Mouse (Mus musculus) layer of hippocampus, adult 2 months (tissue): Measurements from ENCODE around the gene Dppa4. TPM values are rescaled to one million over a fixed set of nuclear protein-coding genes. Genes with fewer than 3 reads are reported as not detected.
"Not testable (repeated sequence)": the region's sequence is repeated elsewhere in the genome, so short reads cannot be mapped to it uniquely, and the experiment has no call there.

Experiments used
- DNase-seq, 2 experiments: peaks; one replicate each; pipeline ENCODE4 v3.0.0; 2022; ENCODE audit warnings: low spot score in 2 of 2
- H3K27ac ChIP-seq: fragments of 200-600 bp; 2 replicates; pipeline ENCODE4 v1.8.1; 2022
- H3K4me3 ChIP-seq: fragments of 200-600 bp; 2 replicates; pipeline ENCODE4 v1.8.1; 2022; ENCODE audit warnings: mild to moderate bottlenecking
- CTCF ChIP-seq: fragments of 200-600 bp; conservative IDR thresholded peaks from 2 replicates; pipeline ENCODE4 v1.8.1; 2022; ENCODE audit warnings: antibody characterized with exemption, mild to moderate bottlenecking, moderate library complexity
- total RNA-seq, 2 experiments: library from RNA; stranded (reverse); gene quantifications; 2 replicates each; pipeline ENCODE4 v1.2.3; 2021

Dppa4 gene
- total RNA-seq, 2 experiments from 2014 or later: not detected

DNA sequence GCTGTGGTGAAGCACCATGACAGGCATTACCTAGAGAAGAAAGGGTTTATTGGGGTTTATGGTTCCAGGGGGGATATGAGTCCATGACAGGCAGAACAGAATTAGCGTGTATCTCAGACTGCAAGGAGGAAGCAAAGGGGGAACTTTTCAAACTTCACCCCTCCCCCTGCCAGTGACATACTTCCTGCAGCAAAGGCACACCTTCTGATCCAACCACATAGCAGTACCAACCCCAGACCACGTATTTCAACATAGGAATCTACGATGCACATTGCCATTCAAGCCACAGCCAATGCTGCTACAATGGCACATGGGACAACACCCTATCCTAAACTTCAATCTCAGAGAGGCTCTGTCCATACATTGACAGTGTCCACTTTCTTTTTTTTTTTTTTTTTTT is 16.4 kb downstream of the Dppa4 start:
- no peak overlapping the region for H3K27ac ChIP-seq
- DNase-seq: no peak
- TF ChIP-seq CTCF: no peak
- H3K4me3 ChIP-seq: no peak overlapping the region

DNA sequence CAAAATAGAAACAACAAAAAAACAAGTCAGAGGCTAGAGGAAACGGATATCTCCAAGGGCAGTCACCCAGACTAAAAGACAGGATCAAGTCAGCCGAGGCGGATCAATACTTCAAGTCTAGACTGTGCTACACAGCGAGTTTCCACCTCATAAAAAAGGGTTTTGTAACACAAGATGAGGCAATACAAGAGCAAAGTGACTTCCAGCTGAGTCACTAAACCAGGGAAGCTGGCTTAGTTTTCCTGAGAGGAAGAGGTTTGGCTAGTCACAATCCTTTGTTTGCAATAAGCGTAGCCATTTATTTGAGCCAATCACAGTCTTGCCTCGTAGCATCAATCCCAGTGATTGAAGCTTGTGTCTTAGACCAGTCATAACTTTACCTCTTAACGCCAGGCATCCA is 20.0 kb downstream of the Dppa4 start, which contains the start of gene Dppa2:
TSS of gene Dppa2 (plus strand) at position 400 of the 400 bp plus-strand sequence.
- no peak for TF ChIP-seq CTCF

DNA sequence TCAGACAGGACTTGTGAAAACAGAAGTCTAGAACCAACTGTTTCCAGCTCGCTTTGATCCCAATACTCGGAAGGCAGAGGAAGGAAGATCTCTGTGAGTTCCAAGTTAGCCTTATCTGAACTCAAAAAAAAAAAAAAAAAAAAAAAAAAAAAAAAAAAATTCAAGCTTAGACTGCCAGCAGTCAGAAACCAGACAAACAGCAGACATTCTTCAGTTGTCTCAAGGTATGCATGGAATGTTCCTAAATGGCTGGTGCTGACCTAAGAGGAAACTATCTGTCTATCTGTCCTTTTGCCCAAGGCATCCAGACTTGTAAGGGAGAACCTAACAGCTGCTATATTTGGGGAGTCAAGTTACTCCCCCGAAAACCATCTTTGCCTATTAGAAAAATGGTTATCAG is 20.4 kb downstream of the Dppa4 start:
- no peak for TF ChIP-seq CTCF
- Histone ChIP-seq H3K4me3 (no peak overlapping the region), H3K27ac (no peak overlapping the region)
- DNase-seq: no peak

More for the DNA sequence above, 20.0 kb downstream of the Dppa4 start, which contains the start of gene Dppa2:
- H3K27ac ChIP-seq: no peak within 1 kb of the TSS
- DNase-seq: no peak
- no peak within 1 kb of the TSS for H3K4me3 ChIP-seq

DNA sequence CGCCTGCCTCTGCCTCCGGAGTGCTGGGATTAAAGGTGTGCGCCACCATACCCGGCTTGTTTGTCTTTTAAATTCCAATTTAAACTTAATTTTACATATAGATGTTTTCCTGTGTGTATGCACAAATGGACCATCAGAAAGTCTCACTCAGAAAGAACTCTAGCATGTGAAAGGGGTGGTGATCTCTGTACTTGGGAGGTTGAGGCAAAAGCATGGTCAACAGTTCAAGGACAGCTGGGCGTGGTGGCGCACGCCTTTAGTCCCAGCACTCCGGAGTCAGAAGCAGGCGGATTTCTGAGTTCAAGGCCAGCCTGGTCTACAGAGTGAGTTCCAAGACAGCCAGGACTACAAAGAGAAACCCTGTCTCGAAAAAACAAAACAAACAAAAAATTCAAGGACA is 25.4 kb downstream of the Dppa4 start:
- DNase-seq, H3K27ac ChIP-seq, H3K4me3 ChIP-seq: not testable (repeated sequence)

DNA sequence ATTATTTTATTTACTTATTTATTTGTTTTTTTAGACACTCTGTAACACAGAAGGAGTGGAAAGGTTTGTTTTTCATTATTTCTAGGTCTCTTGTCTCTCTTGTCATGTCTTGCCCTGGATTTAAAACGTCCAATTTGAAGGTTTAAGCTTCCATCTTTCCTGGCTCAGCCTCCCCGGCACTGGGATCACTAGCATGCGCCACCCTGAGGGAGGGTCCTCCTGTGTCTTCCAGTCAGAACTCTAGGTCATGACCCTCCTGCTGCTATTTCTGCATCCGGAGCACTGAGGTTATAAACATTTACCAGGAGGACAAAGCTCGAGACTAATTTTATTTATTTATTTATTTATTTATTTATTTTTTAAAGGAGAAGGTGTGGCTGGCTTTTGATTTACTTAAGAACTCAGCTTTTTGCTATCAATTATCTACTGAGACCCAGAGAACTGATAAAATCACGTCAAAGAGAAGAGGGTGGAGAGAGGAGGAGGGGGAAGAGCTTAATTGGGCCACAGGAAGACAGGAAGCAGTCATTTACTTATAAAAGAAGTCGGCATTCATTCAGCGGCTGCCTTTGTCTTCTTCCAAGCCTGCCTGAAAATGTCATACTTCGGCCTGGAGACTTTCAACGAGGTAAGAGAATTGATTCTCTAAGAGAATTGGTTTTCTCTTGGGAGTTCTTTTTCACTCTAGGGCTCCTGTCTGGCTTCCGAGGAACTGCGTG is 26.5 kb downstream of the Dppa4 start:
- Histone ChIP-seq H3K4me3 (no peak overlapping the region), H3K27ac (no peak overlapping the region)
- DNase-seq: no peak
- no peak for TF ChIP-seq CTCF

DNA sequence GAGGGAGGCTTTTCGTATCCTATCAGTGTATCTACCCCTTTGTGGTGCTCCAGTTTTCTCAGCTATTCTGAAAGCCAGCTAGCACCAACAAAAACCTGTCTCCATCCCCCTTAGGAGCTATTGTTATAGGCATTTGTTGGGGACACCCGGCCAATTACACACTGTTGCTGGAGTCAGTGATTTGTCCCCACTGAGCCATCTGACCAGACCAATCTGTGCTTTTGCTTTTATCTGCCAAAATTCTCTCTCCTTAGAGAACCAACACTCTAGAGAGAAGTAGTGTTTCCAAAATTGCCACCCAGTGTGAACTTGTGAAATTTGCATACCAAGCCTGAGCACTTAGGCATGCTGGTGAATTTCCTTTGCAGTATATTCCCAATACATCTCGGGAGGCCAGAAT is 31.8 kb downstream of the Dppa4 start:
- Histone ChIP-seq H3K27ac (no peak overlapping the region), H3K4me3 (no peak overlapping the region)
- no peak for DNase-seq
- no peak for TF ChIP-seq CTCF

DNA sequence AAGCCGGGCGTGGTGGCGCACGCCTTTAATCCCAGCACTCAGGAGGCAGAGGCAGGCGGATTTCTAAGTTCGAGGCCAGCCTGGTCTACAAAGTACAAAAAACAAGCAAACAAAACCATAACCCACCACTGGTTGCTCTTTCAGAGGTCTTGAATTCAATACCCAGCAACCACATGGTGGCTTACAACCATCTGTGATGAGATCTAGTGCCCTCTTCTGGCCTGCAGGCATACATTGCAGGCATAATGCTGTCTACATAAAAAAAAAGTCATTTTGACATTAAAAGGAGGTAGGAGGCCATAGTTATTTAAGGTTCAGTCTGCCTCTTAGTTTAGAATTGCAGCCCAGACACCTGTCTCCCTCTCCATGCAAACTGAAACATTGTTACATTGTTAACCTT is 37.2 kb downstream of the Dppa4 start:
- Histone ChIP-seq H3K4me3 (no peak overlapping the region), H3K27ac (no peak overlapping the region)
- no peak for DNase-seq
- peak; percentile 36 for TF ChIP-seq CTCF

DNA sequence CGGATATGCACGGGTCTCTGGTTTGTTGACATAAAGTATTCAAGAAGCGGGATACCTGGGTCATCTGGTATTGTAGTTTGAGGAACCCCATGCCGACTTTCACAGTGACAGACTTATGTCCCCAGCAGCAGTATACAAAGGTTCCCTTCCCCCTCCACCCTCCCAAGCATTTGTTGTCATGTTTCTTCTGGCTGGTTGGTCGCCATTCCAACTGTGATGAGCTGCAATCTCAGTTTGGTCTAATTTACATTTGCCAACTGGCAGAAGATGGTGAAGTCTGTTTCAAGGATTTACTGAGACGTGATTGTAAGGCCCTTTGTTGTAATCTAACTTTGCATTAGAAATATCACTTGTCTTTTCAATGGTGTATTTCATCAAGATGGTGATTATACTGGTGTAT is 39.6 kb downstream of the Dppa4 start:
- DNase-seq: no peak
- no peak for TF ChIP-seq CTCF
- Histone ChIP-seq H3K4me3 (no peak overlapping the region), H3K27ac (no peak overlapping the region)

DNA sequence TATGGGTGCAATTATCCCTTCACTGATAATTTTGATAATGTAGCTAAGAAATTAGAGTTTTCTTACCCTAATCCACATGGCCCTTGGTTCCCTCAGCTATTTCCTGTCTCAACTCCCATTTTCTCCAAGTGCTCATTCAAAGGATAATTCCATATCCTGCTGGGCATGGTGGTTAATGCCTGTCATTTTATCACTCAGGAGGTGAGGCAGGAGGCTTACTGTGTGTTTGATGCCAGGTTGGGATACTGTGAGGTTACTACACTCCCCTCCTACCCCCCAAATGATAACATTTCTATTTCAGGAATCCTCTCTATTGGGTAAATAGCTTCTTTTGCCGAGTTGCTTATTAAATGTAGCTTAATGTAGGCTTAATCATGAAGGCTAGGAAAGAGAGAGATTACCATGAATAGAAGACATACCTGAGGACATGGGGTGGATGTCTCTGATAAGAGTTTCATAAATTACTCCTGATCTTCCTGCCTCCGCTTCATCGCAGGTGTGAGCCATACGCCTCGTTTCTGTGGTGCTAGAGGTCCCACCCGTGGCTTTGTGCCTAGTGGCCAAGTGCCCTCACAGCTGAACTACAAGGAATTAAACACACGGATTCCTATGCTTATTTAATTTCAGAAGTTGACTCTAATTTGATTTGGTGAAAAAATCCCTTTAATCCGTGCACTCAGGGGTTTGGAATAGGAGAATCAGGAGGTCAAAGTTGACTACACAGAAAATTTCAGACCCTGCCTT is 40.2 kb downstream of the Dppa4 start:
- no peak for TF ChIP-seq CTCF
- Histone ChIP-seq H3K27ac (no peak overlapping the region), H3K4me3 (no peak overlapping the region)
- no peak for DNase-seq

DNA sequence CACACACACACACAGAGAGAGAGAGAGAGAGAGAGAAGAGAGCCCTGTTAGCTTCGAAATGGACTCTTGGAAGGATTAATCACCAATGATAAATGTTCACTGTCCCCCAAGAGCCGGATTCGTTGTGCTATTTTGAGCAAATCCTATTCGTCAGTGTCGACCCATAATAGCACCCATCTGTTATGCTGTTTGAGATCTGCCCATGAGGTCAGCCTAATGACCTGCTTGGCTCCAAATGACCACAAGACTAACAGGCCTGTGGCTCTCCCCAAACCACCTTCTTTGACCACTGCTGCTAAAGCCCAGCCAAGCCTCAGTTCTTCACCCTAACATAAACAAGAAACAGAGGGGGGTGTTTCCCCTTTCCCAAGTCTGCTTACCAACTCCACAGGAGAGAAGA is 43.4 kb downstream of the Dppa4 start:
- no peak for TF ChIP-seq CTCF
- DNase-seq: no peak
- Histone ChIP-seq H3K4me3 (no peak overlapping the region), H3K27ac (no peak overlapping the region)

DNA sequence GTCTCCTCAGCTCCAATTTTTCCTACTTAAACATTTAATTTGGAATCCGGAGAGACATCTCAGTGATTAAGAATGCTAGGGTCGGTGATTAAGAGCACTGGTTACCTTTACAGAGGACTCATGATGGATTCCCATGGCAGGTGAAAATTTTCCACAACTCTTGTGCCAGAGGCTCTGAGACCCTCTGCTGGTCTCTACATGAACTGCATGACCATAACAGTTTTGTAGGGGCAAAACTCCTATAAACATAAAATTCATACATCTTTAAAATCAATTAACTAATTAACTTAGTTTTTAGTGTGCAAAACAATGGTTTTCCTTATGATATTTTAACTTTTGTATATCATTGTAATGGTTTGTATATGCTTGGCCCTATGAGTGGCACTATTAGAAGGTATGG is 44.9 kb downstream of the Dppa4 start:
- Histone ChIP-seq H3K4me3 (no peak overlapping the region), H3K27ac (no peak overlapping the region)
- DNase-seq: no peak
- TF ChIP-seq CTCF: peak; percentile 55

DNA sequence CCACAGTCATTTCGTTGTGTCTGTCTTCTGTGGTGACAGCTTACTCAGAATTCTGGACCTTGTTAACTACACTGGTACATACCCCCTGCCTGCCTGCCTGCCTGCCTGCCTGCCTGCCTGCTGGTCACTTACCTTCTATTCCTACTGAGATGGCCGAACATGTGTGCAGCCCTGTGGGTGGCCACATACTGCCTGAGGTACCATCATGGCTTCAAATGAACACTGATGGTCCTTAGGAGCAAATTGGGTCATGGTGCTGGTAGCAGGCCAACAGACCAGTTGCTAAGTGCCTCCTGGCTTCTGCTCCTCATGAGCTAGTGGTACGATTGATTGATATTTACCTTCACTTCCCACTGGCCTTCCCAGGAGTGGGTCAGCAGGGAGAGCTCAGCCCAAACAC is 48.3 kb downstream of the Dppa4 start:
- H3K4me3 ChIP-seq: no peak overlapping the region
- no peak for DNase-seq
- no peak overlapping the region for H3K27ac ChIP-seq
- no peak for TF ChIP-seq CTCF

DNA sequence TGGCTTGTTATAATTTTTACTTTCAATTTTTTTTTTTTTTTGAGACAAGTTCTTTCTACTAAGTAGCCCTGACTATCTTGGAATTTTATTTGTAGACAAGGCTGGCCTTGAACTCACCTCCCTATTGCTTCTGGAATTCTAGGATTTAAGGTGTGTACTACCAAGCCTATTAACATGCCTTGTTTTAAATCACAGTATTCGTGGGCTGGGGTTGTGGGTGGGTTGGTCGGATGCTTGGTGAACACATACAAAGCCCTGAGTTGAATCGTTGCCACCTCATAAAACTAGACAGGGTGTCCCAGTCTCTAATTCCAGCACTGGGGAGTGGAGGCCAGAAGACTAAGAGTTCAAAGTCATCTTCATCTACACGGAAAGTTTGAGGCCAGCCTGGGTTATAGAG is 51.8 kb downstream of the Dppa4 start:
- TF ChIP-seq CTCF: no peak
- DNase-seq: no peak
- no peak overlapping the region for H3K4me3 ChIP-seq
- H3K27ac ChIP-seq: no peak overlapping the region

Other genes with a start within 250 kb of the Dppa4 start
- gene Dppa2, start 20.2 kb downstream of the Dppa4 start, total RNA-seq: not detected
- not detected for gene Gm5485, start 128.7 kb downstream of the Dppa4 start, total RNA-seq
- under 1 TPM in 1 of 2 experiments, not detected in 1; 0.25 TPM for gene Morc1, start 147.5 kb downstream of the Dppa4 start, total RNA-seq